Mouse (Mus musculus): Measurements from ENCODE around the gene Lysmd3. TPM values are rescaled to one million over a fixed set of nuclear protein-coding genes. Genes with fewer than 3 reads are reported as not detected.

The Lysmd3 gene
- total RNA-seq, 2 experiments from 2014 or later = 9.8 to 12.3 TPM

Other genes starting within 250 kb of the Lysmd3 start
- gene Adgrv1, start 24.5 kb upstream of the Lysmd3 start, total RNA-seq (2021) = 1 to 10 TPM; 2.5 to 3.2 TPM
- 1 to 10 TPM; 4.2 to 4.6 TPM for gene Polr3g, start 53.4 kb downstream of the Lysmd3 start, total RNA-seq (2021)
- gene Mblac2, start 53.7 kb downstream of the Lysmd3 start, total RNA-seq (2021) = 10 to 100 TPM; 23.0 to 23.5 TPM
- gene Cetn3, start 125.4 kb downstream of the Lysmd3 start, total RNA-seq (2021) = 100 to 1,000 TPM in 1 of 2 experiments, 10 to 100 TPM in 1; 85.9 to 102 TPM

All from layer of hippocampus, postnatal 25 days (tissue).